Mouse (Mus musculus) E14TG2a.4 (cell line): ENCODE results near the gene H1fx.

Experiments used
- H3K27me3 ChIP-seq: 2 replicates; pipeline ENCODE4 v1.6.1; 2014; ENCODE audit warnings: low read length, control low read depth; ENCODE audit not compliant: insufficient read depth
- H3K36me3 ChIP-seq: 2 replicates; pipeline ENCODE4 v1.6.1; 2014; ENCODE audit warnings: low read length, control low read depth; ENCODE audit not compliant: insufficient read depth
- H3K4me1 ChIP-seq: replicated peaks from 2 replicates; pipeline ENCODE4 v1.6.1; 2014; ENCODE audit warnings: low read depth, low read length, control low read depth
- H3K4me3 ChIP-seq: replicated peaks from 2 replicates; pipeline ENCODE4 v1.5.1; 2014; ENCODE audit warnings: mild to moderate bottlenecking, low read length
- H3K9me3 ChIP-seq: 2 replicates; pipeline ENCODE4 v1.6.1; 2014; ENCODE audit warnings: low read length, control low read depth
- CTCF ChIP-seq: conservative IDR thresholded peaks from 2 replicates; pipeline ENCODE4 v1.5.1; 2014; ENCODE audit warnings: low read length
- NANOG ChIP-seq: IDR thresholded peaks from 2 replicates; pipeline ENCODE4 v1.6.1; 2014; ENCODE audit warnings: borderline replicate concordance, low read length, mixed read lengths
- POU5F1 ChIP-seq: IDR thresholded peaks from 2 replicates; pipeline ENCODE4 v1.6.1; 2014; ENCODE audit warnings: low read length, borderline replicate concordance

Gene H1fx

GRCm38 (mm10) chr6:87981547-87982256 is at the start of gene H1fx:
TSS of gene H1fx (minus strand) at chr6:87981637.
- Histone ChIP-seq H3K4me1 (peaks cover 20% of the 10 kb centered on the region), H3K36me3 (peaks cover 34% of the 10 kb centered on the region), H3K27me3 (peaks cover 8% of the 10 kb centered on the region), H3K4me3 (peak within 1 kb of the TSS; percentile 94), H3K9me3 (no peaks in the 10 kb centered on the region)
- TF ChIP-seq CTCF (peak; percentile 36; the same call in 1 of the 2 replicates), NANOG (no peak)

GRCm38 (mm10) chr6:88030432-88030831 is 49.0 kb upstream of the H1fx start:
- Histone ChIP-seq H3K36me3 (peaks cover 78% of the 10 kb centered on the region), H3K9me3 (no peaks in the 10 kb centered on the region), H3K4me1 (peaks cover 65% of the 10 kb centered on the region), H3K27me3 (no peaks in the 10 kb centered on the region), H3K4me3 (no peak overlapping the region)
- TF ChIP-seq CTCF (no peak), NANOG (no peak), POU5F1 (no peak)

- Histone ChIP-seq H3K4me1 (peaks cover 82% of the 10 kb centered on the region), H3K4me3 (no peak overlapping the region)
- TF ChIP-seq CTCF, result no peak
- TF ChIP-seq POU5F1, result no peak
- TF ChIP-seq NANOG, result no peak
Measured at GRCm38 (mm10) chr6:88027390-88027789, 46.0 kb upstream of the H1fx start.

GRCm38 (mm10) chr6:88023316-88023890 is 42.0 kb upstream of the H1fx start:
- H3K4me1 ChIP-seq, result peaks cover 83% of the 10 kb centered on the region
- no peak for TF ChIP-seq POU5F1
- peaks cover 73% of the 10 kb centered on the region for H3K36me3 ChIP-seq
- H3K27me3 ChIP-seq, result no peaks in the 10 kb centered on the region
- H3K4me3 ChIP-seq, result no peak overlapping the region
- H3K9me3 ChIP-seq, result no peaks in the 10 kb centered on the region

More at GRCm38 (mm10) chr6:88027390-88027789, 46.0 kb upstream of the H1fx start:
- H3K36me3 ChIP-seq, result peaks cover 88% of the 10 kb centered on the region
- no peaks in the 10 kb centered on the region for H3K9me3 ChIP-seq
- H3K27me3 ChIP-seq, result no peaks in the 10 kb centered on the region

GRCm38 (mm10) chr6:88019154-88019553 is 37.7 kb upstream of the H1fx start:
- H3K36me3 ChIP-seq, result peaks cover 67% of the 10 kb centered on the region
- no peaks in the 10 kb centered on the region for H3K27me3 ChIP-seq
- peaks cover 90% of the 10 kb centered on the region for H3K4me1 ChIP-seq
- TF ChIP-seq NANOG (no peak), CTCF (no peak), POU5F1 (no peak)
- no peak overlapping the region for H3K4me3 ChIP-seq
- H3K9me3 ChIP-seq, result no peaks in the 10 kb centered on the region

- Histone ChIP-seq H3K4me3 (no peak overlapping the region), H3K4me1 (peaks cover 91% of the 10 kb centered on the region), H3K27me3 (no peaks in the 10 kb centered on the region), H3K9me3 (no peaks in the 10 kb centered on the region), H3K36me3 (peaks cover 67% of the 10 kb centered on the region)
- TF ChIP-seq CTCF, result no peak
- no peak for TF ChIP-seq POU5F1
- no peak for TF ChIP-seq NANOG
Measured at GRCm38 (mm10) chr6:88017821-88018220, 36.4 kb upstream of the H1fx start.

- Histone ChIP-seq H3K27me3 (no peaks in the 10 kb centered on the region), H3K9me3 (no peaks in the 10 kb centered on the region), H3K36me3 (peaks cover 78% of the 10 kb centered on the region), H3K4me3 (no peak overlapping the region), H3K4me1 (peaks cover 91% of the 10 kb centered on the region)
- TF ChIP-seq CTCF, result no peak
Measured at GRCm38 (mm10) chr6:88015797-88016196, 34.4 kb upstream of the H1fx start.

- peaks cover 8% of the 10 kb centered on the region for H3K9me3 ChIP-seq
- H3K4me3 ChIP-seq, result no peak overlapping the region
- TF ChIP-seq NANOG, result no peak
- no peak for TF ChIP-seq POU5F1
- TF ChIP-seq CTCF, result no peak
- peaks cover 83% of the 10 kb centered on the region for H3K36me3 ChIP-seq
- peaks cover 69% of the 10 kb centered on the region for H3K4me1 ChIP-seq
- H3K27me3 ChIP-seq, result no peaks in the 10 kb centered on the region
Measured at GRCm38 (mm10) chr6:88013456-88013855, 32.0 kb upstream of the H1fx start.

- Histone ChIP-seq H3K36me3 (peaks cover 83% of the 10 kb centered on the region), H3K4me1 (peaks cover 61% of the 10 kb centered on the region), H3K9me3 (peaks cover 16% of the 10 kb centered on the region), H3K4me3 (no peak overlapping the region), H3K27me3 (no peaks in the 10 kb centered on the region)
- no peak for TF ChIP-seq NANOG
Measured at GRCm38 (mm10) chr6:88012601-88013000, 31.2 kb upstream of the H1fx start.
